Mouse (Mus musculus) lung, adult 2 months (tissue): ENCODE measurements at regions not wholly inside any gene's neighbourhood (a gene's known extent, or its start where the extent isn't known, plus 50 kb on each side); places are given as distances from the start of the nearest gene placed in this dataset.

Experiments
- DNase-seq: peaks from one replicate; pipeline ENCODE4 v3.0.0; 2022
- H3K4me1 ChIP-seq: fragments of 200-500 bp; 2 replicates; pipeline ENCODE4 v1.6.1; 2011; ENCODE audit warnings: low read length; ENCODE audit not compliant: control insufficient read depth, insufficient read depth
- H3K4me3 ChIP-seq: fragments of 200-500 bp; replicated peaks from 2 replicates; pipeline ENCODE3; 2011; ENCODE audit warnings: low read depth, mild to moderate bottlenecking, control low read depth, low read length; ENCODE audit errors: extremely low read depth
- CTCF ChIP-seq: fragments of 200-500 bp; IDR thresholded peaks from 2 replicates; pipeline ENCODE4 v1.5.1; 2011; ENCODE audit warnings: mild to moderate bottlenecking, low read length, control low read depth; ENCODE audit not compliant: insufficient read depth
- POLR2A ChIP-seq: fragments of 200-500 bp; IDR thresholded peaks from 2 replicates; pipeline ENCODE4 v1.6.1; 2011; ENCODE audit warnings: low read depth, mild to moderate bottlenecking, control low read depth, low read length, borderline replicate concordance; ENCODE audit errors: extremely low read depth
- WGBS: fragments of 180-500 bp; shearing (Covaris S2); methylation state at CpG from one replicate; pipeline ENCODE4 v1.1.7; 2018; 5-methylcytosine and 5-hydroxymethylcytosine counted together

DNA sequence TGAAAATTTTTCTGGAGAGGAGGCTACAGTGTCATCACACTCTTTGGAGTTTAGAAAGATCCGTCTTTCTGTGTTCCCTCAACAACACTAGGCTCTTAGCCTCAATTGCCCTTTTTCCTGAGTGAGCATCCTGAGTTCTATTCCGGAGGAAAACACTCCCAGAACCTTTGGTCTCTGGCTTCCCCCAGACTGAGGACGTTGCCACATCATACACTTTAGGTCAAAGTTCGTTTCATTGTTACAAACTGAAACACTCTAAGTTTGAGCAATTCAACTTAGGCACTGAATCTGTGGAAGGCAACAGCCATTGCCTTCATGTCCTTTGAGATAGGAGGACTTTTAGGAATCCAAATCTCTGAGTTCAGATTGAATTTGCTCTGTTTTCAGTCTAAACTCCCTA lies 85.0 kb downstream of the Arl4a start:
- no peak for TF ChIP-seq CTCF
- no peak for TF ChIP-seq POLR2A
- 52% methylated on average over 4 of the region's 4 CpGs for WGBS
- no peaks in the 10 kb centered on the region for H3K4me1 ChIP-seq
- H3K4me3 ChIP-seq = no peak overlapping the region
- DNase-seq = no peak

GRCm38 (mm10) chr12:39951911-39952310 lies 85.9 kb downstream of the Arl4a start:
- DNase-seq = no peak
- no peak overlapping the region for H3K4me3 ChIP-seq
- 75% methylated on average over 6 of the region's 6 CpGs for WGBS
- H3K4me1 ChIP-seq = no peaks in the 10 kb centered on the region
- TF ChIP-seq CTCF (no peak), POLR2A (no peak)

GRCm38 (mm10) chr12:39950270-39950801 lies 87.5 kb downstream of the Arl4a start:
- Histone ChIP-seq H3K4me3 (no peak overlapping the region), H3K4me1 (no peaks in the 10 kb centered on the region)
- TF ChIP-seq POLR2A (no peak), CTCF (no peak)
- DNase-seq = no peak
- 57% methylated on average over 7 of the region's 7 CpGs for WGBS

DNA sequence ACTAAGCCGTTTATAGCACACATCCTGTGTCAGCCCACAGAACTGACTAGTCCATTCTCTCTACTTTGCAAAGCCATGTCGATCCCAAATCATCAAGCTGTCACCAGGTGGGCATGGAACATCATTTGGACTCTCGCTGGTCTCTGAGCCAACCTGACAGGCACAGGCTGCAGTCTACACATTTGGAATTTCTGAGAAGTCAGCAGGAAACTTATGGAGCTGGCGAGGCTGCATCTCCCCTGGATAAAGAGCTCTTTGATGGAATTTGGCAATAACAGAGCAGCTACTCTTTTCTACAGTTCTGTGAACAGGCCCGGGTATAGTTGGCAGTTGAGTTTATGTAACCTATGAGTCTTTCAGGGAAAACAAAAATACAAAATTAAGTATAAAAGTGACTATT lies 94.9 kb downstream of the Arl4a start:
- Histone ChIP-seq H3K4me3 (no peak overlapping the region), H3K4me1 (no peaks in the 10 kb centered on the region)
- 66% methylated on average over 5 of the region's 5 CpGs for WGBS
- TF ChIP-seq POLR2A = no peak
- no peak for TF ChIP-seq CTCF
- DNase-seq = no peak

GRCm38 (mm10) chr12:39941162-39941561 lies 96.7 kb downstream of the Arl4a start:
- TF ChIP-seq POLR2A (no peak), CTCF (no peak)
- no peak overlapping the region for H3K4me3 ChIP-seq
- 59% methylated on average over 1 of the region's 1 CpGs for WGBS
- DNase-seq = no peak
- H3K4me1 ChIP-seq = no peaks in the 10 kb centered on the region

- no peak for DNase-seq
- no peak for TF ChIP-seq CTCF
- TF ChIP-seq POLR2A = no peak
- H3K4me3 ChIP-seq = no peak overlapping the region
- H3K4me1 ChIP-seq = no peaks in the 10 kb centered on the region
These were observed 98.8 kb downstream of the Arl4a start for GRCm38 (mm10) chr12:39939017-39939416.

- WGBS = 89% methylated on average over 2 of the region's 2 CpGs
- DNase-seq = no peak
- TF ChIP-seq POLR2A (no peak), CTCF (no peak)
- Histone ChIP-seq H3K4me3 (no peak overlapping the region), H3K4me1 (no peaks in the 10 kb centered on the region)
These were observed 99.6 kb downstream of the Arl4a start for GRCm38 (mm10) chr12:39938211-39938610.

DNA sequence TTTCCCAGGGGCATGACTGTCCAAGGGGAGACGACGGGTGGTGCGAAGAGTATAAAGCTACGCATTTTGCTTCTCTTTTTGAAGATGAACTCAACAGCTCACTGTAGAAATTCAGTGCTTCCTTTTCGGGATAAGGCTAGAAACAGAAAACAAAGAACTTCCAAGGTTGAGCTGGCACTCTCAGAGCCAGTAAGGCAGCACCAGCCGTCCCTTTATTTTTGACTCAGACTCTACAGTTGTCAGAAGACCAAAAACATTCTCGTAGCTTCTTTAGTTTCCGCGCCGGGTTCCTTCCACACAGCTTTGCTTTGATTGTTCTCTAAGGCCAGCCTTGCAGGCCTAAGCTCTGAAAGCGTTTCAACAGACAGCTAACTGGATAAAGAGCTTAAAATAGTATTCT lies 101.5 kb downstream of the Arl4a start:
- DNase-seq = no peak
- Histone ChIP-seq H3K4me3 (no peak overlapping the region), H3K4me1 (no peaks in the 10 kb centered on the region)
- TF ChIP-seq CTCF (no peak), POLR2A (no peak)
- WGBS = 74% methylated on average over 11 of the region's 11 CpGs

GRCm38 (mm10) chr12:39935775-39936174 lies 102.0 kb downstream of the Arl4a start:
- no peaks in the 10 kb centered on the region for H3K4me1 ChIP-seq
- no peak for TF ChIP-seq POLR2A
- TF ChIP-seq CTCF = no peak
- no peak for DNase-seq
- 77% methylated on average over 12 of the region's 12 CpGs for WGBS
- no peak overlapping the region for H3K4me3 ChIP-seq

GRCm38 (mm10) chr12:39934877-39935276 lies 102.9 kb downstream of the Arl4a start:
- WGBS = 66% methylated on average over 4 of the region's 4 CpGs
- Histone ChIP-seq H3K4me1 (no peaks in the 10 kb centered on the region), H3K4me3 (no peak overlapping the region)
- TF ChIP-seq POLR2A (no peak), CTCF (no peak)
- DNase-seq = no peak
